Mouse (Mus musculus) urinary bladder, postnatal 0 days (tissue): ENCODE data around the gene Gm45623. TPM values are rescaled to one million over a fixed set of nuclear protein-coding genes. Genes with fewer than 3 reads are reported as not detected.

Source experiments
- polyA plus RNA-seq: library from polyadenylated mRNA; unstranded; fragments of >200 nt; fragmentation: Nextera tagmentation; extraction: Ambion mirVana; gene quantifications from 2 replicates; pipeline ENCODE4 v1.2.1, GENCODE M21; 2015

Gene Gm45623
- not detected in 2 replicates for polyA plus RNA-seq

DNA sequence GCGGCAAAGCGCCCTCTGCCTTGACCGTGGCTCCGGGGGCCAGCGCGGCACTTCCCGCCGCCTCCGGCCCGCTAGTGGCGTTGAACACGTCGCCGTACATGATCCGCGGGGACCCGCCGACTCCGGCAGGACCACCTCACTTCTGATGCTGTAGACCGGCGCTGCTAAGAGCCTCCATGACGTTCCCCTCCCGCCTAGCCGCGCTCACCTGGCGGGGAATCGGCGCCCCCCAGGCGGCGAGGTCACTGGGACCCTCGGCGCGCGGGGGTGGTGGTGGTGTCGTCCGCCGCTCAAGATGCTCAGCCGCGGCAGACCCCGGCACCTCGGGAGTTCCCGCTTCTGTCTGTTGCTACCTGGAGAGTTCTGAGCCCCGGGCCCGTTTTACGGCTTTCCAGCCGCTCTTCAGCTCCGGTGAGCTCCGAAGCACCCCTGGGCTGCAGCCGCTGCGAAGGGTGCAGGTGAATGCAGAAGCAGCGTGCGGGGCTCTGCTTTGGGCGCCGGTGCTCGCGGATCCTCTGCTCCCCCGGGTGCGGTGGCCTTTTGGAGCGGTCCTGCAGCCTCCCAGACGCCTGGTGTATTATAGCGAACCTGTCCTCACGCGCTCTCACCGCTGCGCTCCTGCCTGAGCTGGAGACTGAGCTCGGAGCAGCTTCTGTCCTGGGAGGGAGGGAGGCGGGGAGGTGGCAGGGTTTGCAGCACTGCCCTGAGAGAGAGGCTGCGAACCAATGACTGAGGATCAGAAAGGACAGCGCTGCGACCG is at the start of gene Gm45623:
TSS of gene Gm45623 (minus strand) at position 636 of the 760 bp plus-strand sequence.

DNA sequence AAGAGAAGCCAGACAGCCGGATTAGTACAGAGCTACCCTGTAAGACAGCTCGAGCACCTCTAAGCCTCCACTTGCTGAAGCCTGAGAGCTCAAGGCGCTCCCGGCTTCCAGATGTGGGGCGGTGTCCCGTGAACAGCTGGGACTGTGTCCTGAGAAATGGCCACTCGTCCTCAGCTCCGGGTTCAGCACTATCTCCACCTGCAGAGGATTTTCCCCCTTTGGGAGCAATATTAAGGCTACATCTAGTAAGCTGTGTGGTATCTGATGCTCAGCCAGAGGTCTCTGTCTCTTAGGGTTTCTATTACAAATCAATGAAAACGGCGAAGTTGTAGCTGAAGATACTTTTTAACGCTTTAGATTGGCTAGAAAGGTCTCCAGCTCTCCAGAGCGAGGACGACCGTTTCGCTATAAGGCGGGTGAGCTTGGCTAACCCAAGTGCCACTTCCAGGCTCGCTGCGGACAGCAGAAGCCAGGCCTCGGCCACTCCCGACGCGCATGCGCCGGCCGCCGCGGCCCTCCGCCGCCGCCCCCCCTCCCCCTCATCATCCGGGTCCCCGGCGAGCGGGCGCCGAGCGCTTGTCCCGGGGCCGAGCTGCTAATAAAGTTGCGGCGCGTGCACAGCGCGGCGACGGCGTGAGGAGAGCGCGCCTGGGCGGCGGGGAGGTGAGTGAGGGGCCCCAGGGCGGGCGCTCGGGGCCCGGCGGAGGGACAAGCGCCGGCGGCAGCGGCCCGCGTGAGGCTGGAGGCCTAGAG is 51.0 kb downstream of the Gm45623 start, which contains the start of gene Smad5:
TSS of gene Smad5 (plus strand) at position 542 of the 753 bp plus-strand sequence.

Other genes starting within 250 kb of the Gm45623 start
- gene Fbxl21, start 231.4 kb downstream of the Gm45623 start, polyA plus RNA-seq: 0.90 and 1.1 TPM in 2 replicates
- gene Lect2, start 205.3 kb downstream of the Gm45623 start, polyA plus RNA-seq: 0.46 TPM in 1 of 2 replicates, not detected in the other
- 76.4 and 87.4 TPM in 2 replicates for gene Tgfbi, start 144.3 kb downstream of the Gm45623 start, polyA plus RNA-seq
- 9.6 and 11.1 TPM in 2 replicates for gene Smad5, start 50.8 kb downstream of the Gm45623 start, polyA plus RNA-seq
- gene Trpc7, start 142.2 kb upstream of the Gm45623 start, polyA plus RNA-seq: not detected in 2 replicates